Mouse (Mus musculus): ENCODE results near the gene Tmem39b. TPM values are rescaled to one million over a fixed set of nuclear protein-coding genes. Genes with fewer than 3 reads are reported as not detected.
"Not testable (repeated sequence)": the region's sequence is repeated elsewhere in the genome, so short reads cannot be mapped to it uniquely, and the experiment has no call there.

The Tmem39b gene
- 16.0 TPM in 2 replicates for polyA plus RNA-seq (2016; fragmentation: Nextera tagmentation; extraction: Ambion mirVana)

DNA sequence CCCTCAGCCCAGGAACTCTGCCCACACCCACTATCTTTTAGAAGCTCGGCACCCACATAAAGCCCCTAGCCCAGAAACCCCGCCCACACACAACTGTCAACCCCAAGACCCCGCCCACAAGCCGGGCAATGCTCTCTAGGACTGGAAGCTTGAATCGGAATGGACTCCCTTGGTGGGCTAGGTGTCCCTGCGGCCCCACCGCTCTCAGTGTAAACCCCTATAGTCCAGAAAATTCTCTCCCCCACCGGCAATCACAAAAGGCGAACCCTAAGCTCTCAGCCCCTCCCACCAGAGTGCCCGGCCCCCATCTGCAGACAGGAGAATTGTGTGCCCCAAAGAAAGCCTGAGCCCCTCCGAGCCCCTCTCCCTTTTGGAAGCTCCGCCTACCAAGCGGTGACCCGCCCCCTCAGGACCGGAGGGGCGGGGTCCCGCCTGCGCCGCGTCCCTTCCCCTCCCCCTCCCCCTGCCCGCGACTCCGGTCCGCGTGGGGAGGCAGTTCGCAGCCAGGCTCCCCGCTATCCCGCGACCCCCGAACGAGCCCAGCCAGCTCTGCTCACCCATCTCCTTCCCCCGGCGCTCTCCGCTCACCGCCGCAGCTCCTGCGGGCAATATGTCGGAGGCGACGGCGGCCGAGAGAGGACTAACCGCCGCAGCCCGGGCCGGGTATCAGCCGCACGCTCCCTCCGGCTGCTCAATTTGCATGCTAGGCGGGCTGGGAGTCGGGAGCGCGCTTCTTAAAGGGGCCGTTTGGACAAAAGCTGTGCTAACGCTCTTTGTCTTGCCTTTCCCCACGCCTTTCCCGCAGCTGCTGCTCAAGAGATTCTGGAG lies at the start of gene Tmem39b:
Gene Tmem39b (minus strand): TSS at position 681 of the 828 bp plus-strand sequence.
- H3K27ac ChIP-seq: peak within 1 kb of the TSS; percentile 97
- no peaks in the 10 kb centered on the region for H3K9me3 ChIP-seq (replicated peaks)
- peaks cover 39% of the 10 kb centered on the region for H3K36me3 ChIP-seq
- peak within 1 kb of the TSS; percentile 86 for H3K4me3 ChIP-seq
- H3K27me3 ChIP-seq (ENCODE audit: low read depth, poor library complexity, severe bottlenecking): no peaks in the 10 kb centered on the region
- DNase-seq (ENCODE audit: low spot score): peak; percentile 97
- WGBS: 1% methylated on average over 57 of the region's 57 CpGs
- H3K4me1 ChIP-seq: peaks cover 9% of the 10 kb centered on the region

GRCm38 (mm10) chr4:129746106-129746505 lies 49.5 kb upstream of the Tmem39b start:
- 76% methylated on average over 1 of the region's 1 CpGs for WGBS
- H3K36me3 ChIP-seq: no peaks in the 10 kb centered on the region
- H3K27me3 ChIP-seq (ENCODE audit: low read depth, poor library complexity, severe bottlenecking): no peaks in the 10 kb centered on the region

GRCm38 (mm10) chr4:129743494-129743893 lies 46.9 kb upstream of the Tmem39b start:
- peaks cover 22% of the 10 kb centered on the region for H3K4me1 ChIP-seq
- no peaks in the 10 kb centered on the region for H3K9me3 ChIP-seq (replicated peaks)
- H3K36me3 ChIP-seq: peaks cover 16% of the 10 kb centered on the region
- peak overlapping the region; percentile 93 for H3K4me3 ChIP-seq
- 37% methylated on average over 2 of the region's 2 CpGs for WGBS
- no peak for DNase-seq (ENCODE audit: low spot score)
- H3K27ac ChIP-seq: peak overlapping the region; percentile 100
- H3K27me3 ChIP-seq (ENCODE audit: low read depth, poor library complexity, severe bottlenecking): no peaks in the 10 kb centered on the region

More at GRCm38 (mm10) chr4:129746106-129746505, 49.5 kb upstream of the Tmem39b start:
- Histone ChIP-seq H3K9me3 (replicated peaks) (no peaks in the 10 kb centered on the region), H3K27ac (no peak overlapping the region), H3K4me1 (peaks cover 26% of the 10 kb centered on the region), H3K4me3 (no peak overlapping the region)
- DNase-seq (ENCODE audit: low spot score): no peak

GRCm38 (mm10) chr4:129743010-129743390 lies 46.4 kb upstream of the Tmem39b start:
- Histone ChIP-seq H3K27ac (peak overlapping the region; percentile 100), H3K36me3 (peaks cover 19% of the 10 kb centered on the region), H3K4me3 (peak overlapping the region; percentile 93), H3K27me3 (ENCODE audit: low read depth, poor library complexity, severe bottlenecking) (no peaks in the 10 kb centered on the region), H3K9me3 (replicated peaks) (no peaks in the 10 kb centered on the region), H3K4me1 (peaks cover 22% of the 10 kb centered on the region)
- DNase-seq (ENCODE audit: low spot score): no peak
- 8% methylated on average over 7 of the region's 7 CpGs for WGBS

DNA sequence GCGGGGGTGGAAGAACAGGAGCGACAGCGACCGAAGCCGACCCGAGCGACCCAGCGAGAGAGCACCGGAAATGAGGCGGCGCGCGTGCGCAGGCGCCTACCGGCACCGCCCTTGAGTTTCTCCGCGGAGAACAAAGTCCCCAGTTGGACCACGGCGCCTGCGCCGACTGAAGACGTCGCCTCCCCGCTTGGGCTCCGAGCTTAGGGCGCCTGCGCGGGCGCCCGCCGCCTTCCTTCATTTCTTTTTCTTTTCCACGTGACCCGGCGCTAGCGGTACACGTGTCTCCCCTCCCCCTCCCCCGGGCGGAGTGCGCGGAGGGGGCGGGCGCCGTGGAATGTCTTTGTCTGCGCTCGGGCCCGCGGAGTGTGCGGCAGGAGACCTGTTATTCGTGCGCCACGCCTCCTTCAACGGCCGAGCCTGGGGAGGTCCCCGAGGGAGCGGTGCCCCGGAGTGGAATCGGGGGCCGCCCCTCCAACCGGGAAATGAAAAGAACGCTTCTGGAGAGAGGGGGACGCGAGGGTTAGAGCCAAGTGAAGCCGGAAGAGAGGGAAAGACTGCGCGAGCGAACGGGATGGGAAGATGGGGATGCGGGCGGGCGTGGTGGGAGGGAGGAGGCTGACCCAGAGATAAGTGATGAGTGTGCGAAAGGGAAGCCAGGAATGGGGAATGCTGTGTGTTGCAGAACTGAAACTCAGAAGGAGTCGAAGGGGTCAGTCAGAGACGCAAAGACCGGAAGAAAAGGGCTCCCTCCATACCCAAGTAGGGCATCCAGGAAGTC lies 45.8 kb upstream of the Tmem39b start, which contains the start of gene Khdrbs1:
Gene Khdrbs1 (minus strand): TSS at position 72 of the 778 bp plus-strand sequence.
- Histone ChIP-seq H3K4me1 (peaks cover 22% of the 10 kb centered on the region), H3K4me3 (peak within 1 kb of the TSS; percentile 93), H3K27ac (peak within 1 kb of the TSS; percentile 100), H3K36me3 (peaks cover 23% of the 10 kb centered on the region), H3K9me3 (replicated peaks) (no peaks in the 10 kb centered on the region), H3K27me3 (ENCODE audit: low read depth, poor library complexity, severe bottlenecking) (no peaks in the 10 kb centered on the region)
- peak; percentile 99 for DNase-seq (ENCODE audit: low spot score)
- WGBS: under 1% methylated on average over 76 of the region's 76 CpGs

DNA sequence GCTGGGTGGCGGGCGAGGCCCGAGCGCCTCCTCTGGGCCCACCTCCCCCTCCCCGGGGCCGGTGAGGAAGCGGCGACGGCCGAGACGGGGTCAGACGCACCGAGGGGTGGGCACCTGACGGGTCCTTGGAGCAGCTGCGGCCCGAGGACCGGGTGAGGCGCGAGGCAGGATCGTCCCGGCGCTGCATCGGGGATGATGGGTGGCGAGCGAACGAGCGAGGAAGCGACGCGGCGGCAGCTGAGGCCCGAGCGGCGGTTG lies 45.3 kb upstream of the Tmem39b start:
- Histone ChIP-seq H3K36me3 (peaks cover 28% of the 10 kb centered on the region), H3K27me3 (ENCODE audit: low read depth, poor library complexity, severe bottlenecking) (no peaks in the 10 kb centered on the region), H3K27ac (peak overlapping the region; percentile 100), H3K4me3 (peak overlapping the region; percentile 93), H3K9me3 (replicated peaks) (no peaks in the 10 kb centered on the region), H3K4me1 (peaks cover 22% of the 10 kb centered on the region)
- no peak for DNase-seq (ENCODE audit: low spot score)
- under 1% methylated on average over 34 of the region's 34 CpGs for WGBS

- H3K27me3 ChIP-seq (ENCODE audit: low read depth, poor library complexity, severe bottlenecking): no peaks in the 10 kb centered on the region
- peak; percentile 77 for DNase-seq (ENCODE audit: low spot score)
- under 1% methylated on average over 62 of the region's 62 CpGs for WGBS
- H3K4me1 ChIP-seq: peaks cover 22% of the 10 kb centered on the region
- peaks cover 33% of the 10 kb centered on the region for H3K36me3 ChIP-seq
- peak overlapping the region; percentile 100 for H3K27ac ChIP-seq
- H3K4me3 ChIP-seq: peak overlapping the region; percentile 93
- H3K9me3 ChIP-seq (replicated peaks): no peaks in the 10 kb centered on the region
Measured at GRCm38 (mm10) chr4:129741251-129741973, 44.8 kb upstream of the Tmem39b start.

GRCm38 (mm10) chr4:129739111-129739645 lies 42.5 kb upstream of the Tmem39b start:
- Histone ChIP-seq H3K27me3 (ENCODE audit: low read depth, poor library complexity, severe bottlenecking) (no peaks in the 10 kb centered on the region), H3K4me1 (peaks cover 17% of the 10 kb centered on the region), H3K27ac (no peak overlapping the region), H3K36me3 (peaks cover 53% of the 10 kb centered on the region), H3K4me3 (0 out of 2 replicates have a peak overlapping the region, but pooled peaks have one; percentile 93), H3K9me3 (replicated peaks) (no peaks in the 10 kb centered on the region)
- no peak for DNase-seq (ENCODE audit: low spot score)
- 90% methylated on average over 4 of the region's 4 CpGs for WGBS

DNA sequence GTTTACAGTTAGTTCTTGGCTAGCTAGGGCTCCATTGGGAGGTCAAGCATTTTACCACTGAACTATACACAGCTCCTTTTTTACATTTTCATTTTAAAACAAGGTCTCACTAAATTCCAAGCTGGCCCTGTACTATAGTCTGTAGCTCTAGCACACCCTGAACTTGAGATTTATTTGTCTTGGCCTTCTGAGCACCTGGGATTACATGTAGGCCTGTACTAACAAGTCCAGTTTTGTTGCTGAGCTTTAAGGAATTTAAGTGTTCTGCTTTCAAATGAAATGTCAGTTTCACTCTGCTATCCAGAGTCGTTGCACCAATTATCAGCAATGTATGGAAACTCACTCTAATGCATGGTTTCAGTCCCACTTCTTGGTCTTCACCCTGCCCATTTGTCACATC lies 39.5 kb upstream of the Tmem39b start:
- H3K9me3 ChIP-seq (replicated peaks): no peaks in the 10 kb centered on the region
- no peaks in the 10 kb centered on the region for H3K27me3 ChIP-seq (ENCODE audit: low read depth, poor library complexity, severe bottlenecking)
- peaks cover 81% of the 10 kb centered on the region for H3K36me3 ChIP-seq
- no peak overlapping the region for H3K4me3 ChIP-seq
- H3K4me1 ChIP-seq: peaks cover 8% of the 10 kb centered on the region
- no peak overlapping the region for H3K27ac ChIP-seq
- 91% methylated on average over 1 of the region's 1 CpGs for WGBS
- DNase-seq (ENCODE audit: low spot score): no peak

DNA sequence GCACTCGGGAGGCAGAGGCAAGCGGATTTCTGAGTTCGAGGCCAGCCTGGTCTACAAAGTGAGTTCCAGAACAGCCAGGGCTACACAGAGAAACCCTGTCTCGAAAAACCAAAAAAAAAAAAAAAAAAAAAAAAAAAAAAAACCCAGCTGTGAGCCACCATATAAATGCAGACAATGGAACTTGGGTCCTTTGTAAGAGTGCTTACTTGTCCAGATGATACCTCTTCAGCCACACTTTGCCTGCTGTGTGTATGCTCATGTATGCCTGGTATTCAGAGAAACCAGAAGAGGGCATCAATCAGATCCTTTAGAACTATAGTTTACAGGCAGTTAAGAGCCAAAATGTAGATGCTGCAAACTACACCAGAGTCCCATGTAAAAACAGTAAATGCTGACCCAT lies 38.8 kb upstream of the Tmem39b start:
- H3K36me3 ChIP-seq: peaks cover 86% of the 10 kb centered on the region
- not testable (repeated sequence) for H3K27ac ChIP-seq; H3K9me3 ChIP-seq (replicated peaks); DNase-seq (ENCODE audit: low spot score); H3K4me3 ChIP-seq; H3K4me1 ChIP-seq; H3K27me3 ChIP-seq (ENCODE audit: low read depth, poor library complexity, severe bottlenecking)
- 93% methylated on average over 4 of the region's 4 CpGs for WGBS

DNA sequence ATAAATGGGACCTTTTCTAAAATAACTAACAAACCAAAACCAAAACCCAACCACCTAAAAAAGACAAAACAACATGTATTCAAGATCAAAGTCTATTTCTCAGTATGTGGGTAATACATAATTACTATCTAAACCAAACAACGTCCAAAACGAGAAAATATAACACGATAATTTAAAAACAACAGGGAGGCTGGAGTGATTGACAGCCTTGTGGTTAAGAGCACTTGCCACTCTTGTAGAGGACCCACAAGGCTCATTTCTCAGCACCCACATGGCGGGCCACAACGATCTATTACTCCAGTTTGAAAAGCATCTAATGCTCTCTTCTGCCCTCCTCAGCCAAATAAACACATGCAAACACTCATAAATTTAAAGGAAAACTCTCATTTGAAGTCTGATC lies 34.8 kb upstream of the Tmem39b start:
- Histone ChIP-seq H3K36me3 (peaks cover 93% of the 10 kb centered on the region), H3K27ac (no peak overlapping the region), H3K4me3 (no peak overlapping the region), H3K4me1 (no peaks in the 10 kb centered on the region), H3K27me3 (ENCODE audit: low read depth, poor library complexity, severe bottlenecking) (no peaks in the 10 kb centered on the region), H3K9me3 (replicated peaks) (no peaks in the 10 kb centered on the region)
- DNase-seq (ENCODE audit: low spot score): no peak
- 96% methylated on average over 5 of the region's 5 CpGs for WGBS

DNA sequence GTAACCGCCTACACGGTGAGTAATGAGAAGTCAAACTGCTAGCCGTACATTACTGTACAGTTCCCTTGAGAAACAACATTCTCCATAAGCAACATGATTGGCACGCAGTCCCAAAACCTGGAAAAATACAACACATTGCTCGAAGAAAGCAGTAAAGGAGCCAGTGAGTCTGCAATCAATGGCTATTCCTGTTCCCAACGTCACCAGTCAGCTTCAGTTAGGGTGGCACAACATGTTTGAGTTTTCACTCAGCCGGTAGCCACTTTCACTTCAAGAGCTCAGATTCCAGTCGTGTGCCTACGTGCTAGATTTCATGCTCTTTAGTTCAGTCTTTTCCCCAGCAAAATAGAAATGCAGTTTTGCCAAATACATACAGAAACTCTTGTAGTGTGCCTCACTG lies 19.7 kb upstream of the Tmem39b start:
- H3K4me3 ChIP-seq: no peak overlapping the region
- H3K36me3 ChIP-seq: peaks cover 95% of the 10 kb centered on the region
- H3K4me1 ChIP-seq: no peaks in the 10 kb centered on the region
- no peaks in the 10 kb centered on the region for H3K27me3 ChIP-seq (ENCODE audit: low read depth, poor library complexity, severe bottlenecking)
- DNase-seq (ENCODE audit: low spot score): no peak
- H3K27ac ChIP-seq: no peak overlapping the region
- no peaks in the 10 kb centered on the region for H3K9me3 ChIP-seq (replicated peaks)
- 95% methylated on average over 9 of the region's 9 CpGs for WGBS
